Mouse (Mus musculus) forebrain, embryonic 15.5 days (tissue): ENCODE data around the gene Olfr266. TPM values are rescaled to one million over a fixed set of nuclear protein-coding genes. Genes with fewer than 3 reads are reported as not detected.

Experiments
- ATAC-seq: fragments of 200-750 bp; cut with Nextera tagmentation; replicated peaks from 2 replicates; pipeline ENCODE4 v1.8.0; 2017; ENCODE audit warnings: mild to moderate bottlenecking, moderate TSS enrichment, moderate library complexity
- H3K27ac ChIP-seq: fragments of 300-500 bp; sonication (generic); replicated peaks from 2 replicates; pipeline ENCODE4 v1.5.1; 2015; ENCODE audit warnings: mild to moderate bottlenecking, inconsistent platforms
- H3K27me3 ChIP-seq: fragments of 300-500 bp; sonication (generic); 2 replicates; pipeline ENCODE4 v1.6.1; 2015; ENCODE audit warnings: inconsistent platforms
- H3K36me3 ChIP-seq: fragments of 300-500 bp; sonication (generic); 2 replicates; pipeline ENCODE4 v1.6.1; 2015; ENCODE audit warnings: mild to moderate bottlenecking, inconsistent platforms
- H3K4me1 ChIP-seq: fragments of 300-500 bp; sonication (generic); 2 replicates; pipeline ENCODE4 v1.6.1; 2015; ENCODE audit warnings: inconsistent platforms
- H3K4me2 ChIP-seq: fragments of 300-500 bp; sonication (generic); replicated peaks from 2 replicates; pipeline ENCODE4 v1.6.1; 2015; ENCODE audit warnings: mild to moderate bottlenecking, inconsistent platforms
- H3K4me3 ChIP-seq: fragments of 300-500 bp; sonication (generic); 2 replicates; pipeline ENCODE4 v1.5.1; 2015; ENCODE audit warnings: mild to moderate bottlenecking, inconsistent platforms
- H3K9ac ChIP-seq: fragments of 300-500 bp; sonication (generic); replicated peaks from 2 replicates; pipeline ENCODE4 v1.6.1; 2015; ENCODE audit warnings: mild to moderate bottlenecking, inconsistent platforms
- H3K9me3 ChIP-seq: fragments of 300-500 bp; sonication (generic); 2 replicates; pipeline ENCODE4 v1.6.1; 2016; ENCODE audit warnings: inconsistent platforms
- WGBS: fragments of 180-500 bp; shearing (Covaris S2); methylation state at CpG from one replicate; pipeline ENCODE4 v1.1.7; 2015; ENCODE audit warnings: mixed read lengths; 5-methylcytosine and 5-hydroxymethylcytosine counted together
- polyA plus RNA-seq: library from polyadenylated mRNA; unstranded; fragments of >200 nt; fragmentation: Nextera tagmentation; extraction: Ambion mirVana; gene quantifications from 2 replicates; pipeline ENCODE4 v1.2.1, GENCODE M21; 2015

Olfr266 gene
- polyA plus RNA-seq = not detected in 2 replicates

- no peaks in the 10 kb centered on the region for H3K27me3 ChIP-seq
- WGBS = 81% methylated on average over 1 of the region's 1 CpGs
- no peaks in the 10 kb centered on the region for H3K4me1 ChIP-seq
- no peak within 1 kb of the TSS for H3K9ac ChIP-seq
- H3K4me2 ChIP-seq = no peak within 1 kb of the TSS
- no peaks in the 10 kb centered on the region for H3K9me3 ChIP-seq
- no peak within 1 kb of the TSS for H3K4me3 ChIP-seq
- H3K27ac ChIP-seq = no peak within 1 kb of the TSS
- no peak for ATAC-seq
- no peaks in the 10 kb centered on the region for H3K36me3 ChIP-seq
Observed at GRCm38 (mm10) chr3:106826187-106826586, at the start of gene Olfr266. TSS of gene Olfr266 (minus strand) at chr3:106826287.

DNA sequence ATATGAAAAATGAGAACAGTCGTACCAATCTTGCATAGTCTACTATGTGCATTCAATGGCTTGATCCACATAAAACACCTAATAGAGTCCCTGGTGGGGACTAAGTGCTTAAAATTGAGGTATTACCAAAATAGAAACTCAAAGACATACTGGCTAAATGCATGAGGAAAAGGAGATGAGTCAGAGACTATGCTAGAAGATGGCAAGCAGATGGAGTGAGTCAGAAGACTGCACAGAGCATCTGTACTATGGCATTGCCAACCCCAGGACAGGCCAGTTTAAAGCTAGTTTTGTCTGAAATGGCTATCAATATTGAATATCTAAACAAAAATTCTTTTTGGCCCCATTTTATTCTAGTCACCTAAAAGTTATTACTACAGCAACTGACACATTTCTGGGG lies 49.5 kb upstream of the Olfr266 start:
- Histone ChIP-seq H3K27me3 (no peaks in the 10 kb centered on the region), H3K9me3 (no peaks in the 10 kb centered on the region), H3K9ac (no peak overlapping the region), H3K36me3 (no peaks in the 10 kb centered on the region), H3K4me2 (no peak overlapping the region), H3K27ac (no peak overlapping the region), H3K4me1 (no peaks in the 10 kb centered on the region), H3K4me3 (no peak overlapping the region)
- ATAC-seq = no peak
- WGBS = 98% methylated on average over 1 of the region's 1 CpGs

GRCm38 (mm10) chr3:106872893-106873292 lies 46.8 kb upstream of the Olfr266 start:
- ATAC-seq = no peak
- Histone ChIP-seq H3K4me1 (no peaks in the 10 kb centered on the region), H3K27me3 (no peaks in the 10 kb centered on the region), H3K4me3 (no peak overlapping the region), H3K36me3 (no peaks in the 10 kb centered on the region), H3K4me2 (no peak overlapping the region), H3K9me3 (no peaks in the 10 kb centered on the region), H3K27ac (no peak overlapping the region), H3K9ac (no peak overlapping the region)

DNA sequence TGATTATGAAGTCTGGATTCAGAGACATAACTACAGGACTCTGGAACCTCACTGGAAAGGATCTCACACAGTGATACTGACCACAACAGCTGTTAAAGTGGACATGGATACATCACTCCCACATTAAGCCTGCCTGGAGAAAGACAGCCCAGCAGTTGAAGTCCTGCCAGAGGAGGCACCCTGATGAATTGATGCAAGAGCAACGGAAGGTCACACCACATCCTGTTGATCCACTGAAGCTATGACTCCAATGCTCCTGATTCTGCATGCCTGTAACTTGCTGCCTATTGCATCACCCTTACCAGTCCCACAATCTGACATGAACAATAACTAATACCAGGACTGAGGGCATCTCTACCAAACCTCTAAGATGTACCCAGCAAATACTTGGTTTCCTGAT lies 6.0 kb upstream of the Olfr266 start:
- Histone ChIP-seq H3K36me3 (no peaks in the 10 kb centered on the region), H3K27me3 (no peaks in the 10 kb centered on the region), H3K4me3 (no peak overlapping the region), H3K9me3 (no peaks in the 10 kb centered on the region), H3K4me1 (no peaks in the 10 kb centered on the region), H3K9ac (no peak overlapping the region), H3K27ac (no peak overlapping the region), H3K4me2 (no peak overlapping the region)
- 90% methylated on average over 1 of the region's 1 CpGs for WGBS
- ATAC-seq = no peak

- H3K9me3 ChIP-seq = no peaks in the 10 kb centered on the region
- no peak overlapping the region for H3K4me3 ChIP-seq
- no peaks in the 10 kb centered on the region for H3K27me3 ChIP-seq
- ATAC-seq = no peak
- no peak overlapping the region for H3K27ac ChIP-seq
- H3K4me1 ChIP-seq = no peaks in the 10 kb centered on the region
- WGBS = 81% methylated on average over 2 of the region's 2 CpGs
- no peak overlapping the region for H3K4me2 ChIP-seq
- no peak overlapping the region for H3K9ac ChIP-seq
- no peaks in the 10 kb centered on the region for H3K36me3 ChIP-seq
Observed at GRCm38 (mm10) chr3:106817676-106818075, 8.4 kb downstream of the Olfr266 start.

DNA sequence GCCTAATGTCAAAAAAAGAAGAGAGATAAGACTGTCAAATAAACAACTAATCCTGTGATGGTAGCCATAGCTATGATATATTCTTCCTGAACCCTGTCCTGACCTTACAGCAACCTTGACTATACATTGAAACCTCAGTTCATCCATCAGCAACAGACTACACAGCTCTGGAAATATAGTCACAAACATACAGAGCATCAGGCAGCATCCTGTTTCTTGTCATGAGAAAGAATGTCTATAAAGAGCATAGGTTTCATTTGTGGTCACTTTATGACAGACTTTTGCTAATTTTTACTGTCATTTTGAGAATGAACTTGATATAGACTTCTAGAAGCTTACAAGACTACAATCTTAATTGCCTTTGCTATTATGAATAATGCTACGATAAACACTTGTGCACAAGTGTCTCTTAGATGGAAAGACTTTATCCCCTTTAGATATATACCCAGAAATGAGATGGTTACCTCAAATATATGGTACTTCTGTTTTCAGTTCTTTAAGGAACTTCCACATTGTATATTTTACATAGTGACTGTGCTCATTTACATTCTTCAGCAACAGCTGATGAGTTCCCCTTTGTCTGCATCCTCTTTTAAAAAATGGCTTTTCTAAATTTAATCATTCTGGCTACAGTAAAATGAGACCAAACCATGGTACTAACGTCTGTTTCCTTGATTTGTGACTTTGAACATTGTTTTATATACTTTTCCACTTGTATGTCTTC lies 17.0 kb downstream of the Olfr266 start:
- Histone ChIP-seq H3K36me3 (no peaks in the 10 kb centered on the region), H3K9ac (no peak overlapping the region), H3K27ac (no peak overlapping the region), H3K4me1 (no peaks in the 10 kb centered on the region), H3K27me3 (no peaks in the 10 kb centered on the region), H3K4me2 (no peak overlapping the region), H3K9me3 (no peaks in the 10 kb centered on the region), H3K4me3 (no peak overlapping the region)
- ATAC-seq = no peak
- 69% methylated on average over 2 of the region's 2 CpGs for WGBS

GRCm38 (mm10) chr3:106798079-106798478 lies 28.0 kb downstream of the Olfr266 start:
- no peak for ATAC-seq
- H3K9ac ChIP-seq = no peak overlapping the region
- no peaks in the 10 kb centered on the region for H3K36me3 ChIP-seq
- no peaks in the 10 kb centered on the region for H3K4me1 ChIP-seq
- no peak overlapping the region for H3K4me2 ChIP-seq
- no peak overlapping the region for H3K4me3 ChIP-seq
- H3K9me3 ChIP-seq = no peaks in the 10 kb centered on the region
- no peaks in the 10 kb centered on the region for H3K27me3 ChIP-seq
- no peak overlapping the region for H3K27ac ChIP-seq

DNA sequence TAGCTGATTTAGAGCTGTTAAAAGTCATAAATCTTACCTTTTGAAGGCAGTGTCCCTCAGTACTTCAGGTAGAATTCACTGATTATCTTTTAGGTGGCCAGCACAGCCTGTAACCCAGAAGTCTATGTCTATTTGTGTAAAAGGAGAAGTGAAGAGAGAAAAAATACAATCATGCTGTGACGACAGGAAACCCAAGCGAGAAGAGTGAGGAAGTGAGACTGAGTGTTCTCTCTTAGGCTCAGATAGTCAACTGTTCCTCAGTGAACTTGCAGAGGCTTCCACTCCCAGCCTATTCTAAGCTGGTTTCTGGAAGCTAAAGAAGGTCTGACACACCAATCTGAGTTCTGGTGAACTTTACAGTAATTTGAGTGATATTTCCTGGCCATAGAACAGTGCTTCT lies 36.2 kb downstream of the Olfr266 start, which contains the start of gene Cd53:
TSS of gene Cd53 (minus strand) at position 220 of the 400 bp plus-strand sequence.
- WGBS = 95% methylated on average over 2 of the region's 2 CpGs
- H3K27me3 ChIP-seq = no peaks in the 10 kb centered on the region
- no peak within 1 kb of the TSS for H3K27ac ChIP-seq
- no peak within 1 kb of the TSS for H3K4me3 ChIP-seq
- H3K4me2 ChIP-seq = no peak within 1 kb of the TSS
- no peaks in the 10 kb centered on the region for H3K9me3 ChIP-seq
- H3K9ac ChIP-seq = no peak within 1 kb of the TSS
- H3K4me1 ChIP-seq = no peaks in the 10 kb centered on the region
- H3K36me3 ChIP-seq = no peaks in the 10 kb centered on the region
- ATAC-seq = no peak

- no peak for ATAC-seq
- Histone ChIP-seq H3K36me3 (no peaks in the 10 kb centered on the region), H3K27me3 (no peaks in the 10 kb centered on the region), H3K4me1 (no peaks in the 10 kb centered on the region), H3K4me2 (no peak overlapping the region), H3K9ac (no peak overlapping the region), H3K9me3 (no peaks in the 10 kb centered on the region), H3K27ac (no peak overlapping the region), H3K4me3 (no peak overlapping the region)
- 70% methylated on average over 2 of the region's 2 CpGs for WGBS
Observed at GRCm38 (mm10) chr3:106788440-106788887, 37.6 kb downstream of the Olfr266 start.

GRCm38 (mm10) chr3:106787972-106788371 lies 38.1 kb downstream of the Olfr266 start:
- H3K4me1 ChIP-seq = no peaks in the 10 kb centered on the region
- no peaks in the 10 kb centered on the region for H3K36me3 ChIP-seq
- no peak overlapping the region for H3K27ac ChIP-seq
- H3K4me2 ChIP-seq = no peak overlapping the region
- no peak overlapping the region for H3K4me3 ChIP-seq
- H3K27me3 ChIP-seq = no peaks in the 10 kb centered on the region
- no peak for ATAC-seq
- H3K9me3 ChIP-seq = no peaks in the 10 kb centered on the region
- no peak overlapping the region for H3K9ac ChIP-seq

DNA sequence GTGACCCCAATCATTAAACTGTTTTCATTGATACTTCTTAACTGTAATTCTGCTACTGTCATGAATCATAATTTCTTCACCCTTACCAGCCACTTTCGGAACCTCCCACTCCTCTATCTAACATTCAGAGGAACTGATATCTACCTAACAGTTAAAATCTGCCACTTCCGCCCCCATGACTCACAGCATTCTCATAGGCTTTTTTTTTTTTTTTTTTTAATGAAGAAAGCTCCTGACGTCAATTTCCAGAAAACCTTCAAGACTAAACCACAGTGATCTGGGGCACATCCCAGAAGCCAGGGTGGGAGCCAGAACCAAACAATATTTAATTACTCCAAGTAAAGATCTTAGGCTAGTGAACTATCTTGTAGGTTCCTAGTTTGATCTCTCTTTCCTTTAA lies 41.0 kb downstream of the Olfr266 start:
- H3K27ac ChIP-seq = no peak overlapping the region
- no peaks in the 10 kb centered on the region for H3K4me1 ChIP-seq
- H3K9me3 ChIP-seq = no peaks in the 10 kb centered on the region
- H3K4me3 ChIP-seq = no peak overlapping the region
- no peak overlapping the region for H3K9ac ChIP-seq
- no peaks in the 10 kb centered on the region for H3K36me3 ChIP-seq
- WGBS = 88% methylated on average over 3 of the region's 3 CpGs
- no peak overlapping the region for H3K4me2 ChIP-seq
- ATAC-seq = no peak
- no peaks in the 10 kb centered on the region for H3K27me3 ChIP-seq

DNA sequence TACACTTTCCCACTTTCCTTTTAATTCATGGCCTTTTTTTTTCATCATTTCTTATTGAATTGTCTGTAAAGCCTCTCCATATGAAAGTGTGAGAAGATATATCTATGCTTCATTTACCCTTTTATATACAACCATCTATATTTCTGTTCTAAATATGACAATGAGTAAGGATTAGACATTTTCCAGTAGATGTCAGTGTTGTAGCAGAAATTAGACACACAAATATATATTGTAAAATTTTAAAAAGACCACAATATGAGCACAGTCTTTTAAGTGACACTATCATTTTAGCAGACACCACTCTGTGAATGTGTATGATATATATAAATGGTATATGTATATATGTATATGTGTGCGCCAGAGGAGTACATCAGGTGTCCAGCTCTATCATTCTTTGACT lies 54.3 kb downstream of the Olfr266 start:
- H3K4me2 ChIP-seq = no peak overlapping the region
- H3K4me1 ChIP-seq = no peaks in the 10 kb centered on the region
- H3K36me3 ChIP-seq = no peaks in the 10 kb centered on the region
- 96% methylated on average over 1 of the region's 1 CpGs for WGBS
- H3K9me3 ChIP-seq = no peaks in the 10 kb centered on the region
- H3K27ac ChIP-seq = no peak overlapping the region
- no peak overlapping the region for H3K9ac ChIP-seq
- no peaks in the 10 kb centered on the region for H3K27me3 ChIP-seq
- no peak for ATAC-seq
- no peak overlapping the region for H3K4me3 ChIP-seq
